Mouse (Mus musculus) kidney, adult 9 months (tissue): Measurements from ENCODE around the gene Gm11127.
"Not testable (repeated sequence)": the region's sequence is repeated elsewhere in the genome, so short reads cannot be mapped to it uniquely, and the experiment has no call there.

Source experiments
- DNase-seq: peaks from one replicate; pipeline ENCODE4 v3.0.0; 2022

Gm11127 gene

GRCm38 (mm10) chr17:36058362-36058761 lies at the start of gene Gm11127:
Gm11127 (minus strand) TSS chr17:36058371.
- peak; percentile 78 for DNase-seq

- peak; percentile 84 for DNase-seq
Observed at GRCm38 (mm10) chr17:36102091-36102490, 43.9 kb upstream of the Gm11127 start.

- DNase-seq = not testable (repeated sequence)
Observed at GRCm38 (mm10) chr17:36099603-36100002, 41.4 kb upstream of the Gm11127 start.

GRCm38 (mm10) chr17:36093936-36094335 lies 35.8 kb upstream of the Gm11127 start:
- no peak for DNase-seq

- DNase-seq = not testable (repeated sequence)
Observed at GRCm38 (mm10) chr17:36092520-36092919, 34.3 kb upstream of the Gm11127 start.

GRCm38 (mm10) chr17:36091933-36092332 lies 33.8 kb upstream of the Gm11127 start:
- DNase-seq = not testable (repeated sequence)

- not testable (repeated sequence) for DNase-seq
Observed at GRCm38 (mm10) chr17:36085976-36086375, 27.8 kb upstream of the Gm11127 start.

GRCm38 (mm10) chr17:36083870-36084451 lies 25.8 kb upstream of the Gm11127 start:
- peak; percentile 29 for DNase-seq

- peak; percentile 85 for DNase-seq
Observed at GRCm38 (mm10) chr17:36083266-36083869, 25.2 kb upstream of the Gm11127 start.

- DNase-seq = not testable (repeated sequence)
Observed at GRCm38 (mm10) chr17:36082519-36083232, 24.5 kb upstream of the Gm11127 start.

- not testable (repeated sequence) for DNase-seq
Observed at GRCm38 (mm10) chr17:36081901-36082300, 23.7 kb upstream of the Gm11127 start.

GRCm38 (mm10) chr17:36060829-36061228 lies 2.7 kb upstream of the Gm11127 start:
- peak; percentile 92 for DNase-seq

GRCm38 (mm10) chr17:36057927-36058326 lies 244 bp downstream of the Gm11127 start:
- not testable (repeated sequence) for DNase-seq

- peak; percentile 51 for DNase-seq
Observed at GRCm38 (mm10) chr17:36043286-36043685, 14.9 kb downstream of the Gm11127 start.

- peak; percentile 96 for DNase-seq
Observed at GRCm38 (mm10) chr17:36042610-36043169, 15.5 kb downstream of the Gm11127 start, which contains the start of the genes H2-T22 and Gm6034. H2-T22 (minus strand) TSS chr17:36042747. Gm6034 (plus strand) TSS chr17:36042961.

- DNase-seq = peak; percentile 31
Observed at GRCm38 (mm10) chr17:36042055-36042454, 16.1 kb downstream of the Gm11127 start.

- DNase-seq = not testable (repeated sequence)
Observed at GRCm38 (mm10) chr17:36040604-36041003, 17.6 kb downstream of the Gm11127 start.

GRCm38 (mm10) chr17:36036126-36036525 lies 22.0 kb downstream of the Gm11127 start:
- not testable (repeated sequence) for DNase-seq

- peak; percentile 89 for DNase-seq
Observed at GRCm38 (mm10) chr17:36035010-36035638, 23.0 kb downstream of the Gm11127 start.

- DNase-seq = not testable (repeated sequence)
Observed at GRCm38 (mm10) chr17:36034524-36034923, 23.6 kb downstream of the Gm11127 start.

- peak; percentile 88 for DNase-seq
Observed at GRCm38 (mm10) chr17:36032351-36032875, 25.8 kb downstream of the Gm11127 start, which contains the start of gene H2-T23. H2-T23 (minus strand) TSS chr17:36032855.

GRCm38 (mm10) chr17:36031583-36032331 lies 26.4 kb downstream of the Gm11127 start:
- DNase-seq = peak; percentile 79
